10 mouse cellular contexts compared by ENCODE assay signal in the genomic region with DNA sequence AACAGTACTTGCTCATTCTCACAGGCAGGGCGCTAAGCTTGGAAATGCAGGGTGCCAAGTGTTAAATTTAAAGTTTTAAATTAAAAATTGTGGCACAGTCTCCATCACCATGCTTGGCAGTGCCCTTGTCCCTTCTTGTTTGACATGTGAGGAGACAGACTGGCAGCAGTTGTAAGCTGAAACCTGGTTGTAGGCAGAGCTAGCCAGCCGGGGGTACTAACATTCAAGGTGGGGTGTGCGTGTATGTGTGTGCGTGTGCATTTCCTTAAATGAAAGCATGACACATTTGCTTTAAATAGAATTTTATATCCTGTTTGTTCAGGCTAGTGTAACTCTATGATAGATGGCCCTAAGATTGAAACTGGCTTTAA. TPM values are rescaled to one million over a fixed set of nuclear protein-coding genes. Genes with fewer than 3 reads are reported as not detected.
A peak's percentile ranks its signal among the peaks of the same experiment; 100 is the strongest.
DNase-seq lines count a peak whose midpoint lies in the region; ATAC-seq and TF ChIP-seq lines count a peak whose summit lies in the region.
"Had no signal": no experiment of that assay in that cellular context is flagged by ENCODE, and none has a peak within 500 bp of the region (broad histone marks: within the 10 kb centered on the region; RNA-seq: fewer than 3 reads in every experiment).

No protein-coding gene starts in this region.

- no peak for TF ChIP-seq CTCF in gastrocnemius, adult 2 months (IDR thresholded peaks at IDR 0.05)
- no peak for TF ChIP-seq CTCF in lung, adult 2 months (IDR thresholded peaks at IDR 0.05; ENCODE audit: insufficient read depth, low read length)

- no peaks in the 10 kb centered on the region for H3K27me3 ChIP-seq in lung, embryonic 16.5 days (ENCODE audit: control insufficient read depth, insufficient read depth, low read depth, low read length)
- no peaks in the 10 kb centered on the region for H3K27me3 ChIP-seq in hindbrain, embryonic 12.5 days
- no peaks in the 10 kb centered on the region for H3K27me3 ChIP-seq in neural tube, embryonic 14.5 days (ENCODE audit: control insufficient read depth, insufficient read depth, low read length)

- peak overlapping the region; percentile 58 for H3K9ac ChIP-seq in lung, embryonic 16.5 days (ENCODE audit: low read length)
- no peak overlapping the region for H3K9ac ChIP-seq in hindbrain, embryonic 12.5 days
- H3K9ac ChIP-seq in neural tube, embryonic 14.5 days (replicated peaks; ENCODE audit: low read depth, low read length) = no peak overlapping the region

- peaks cover 4% of the 10 kb centered on the region; the same call in 1 of the 2 replicates for H3K9me3 ChIP-seq in lung, embryonic 16.5 days (ENCODE audit: control insufficient read depth, low read length)
- H3K9me3 ChIP-seq in hindbrain, embryonic 12.5 days (replicated peaks) = no peaks in the 10 kb centered on the region
- H3K9me3 ChIP-seq in neural tube, embryonic 14.5 days (ENCODE audit: control insufficient read depth, low read length) = no peaks in the 10 kb centered on the region

- peak; percentile 47 for ATAC-seq in lung, embryonic 16.5 days (ENCODE audit: low read depth)
- ATAC-seq in hindbrain, embryonic 12.5 days (ENCODE audit: low FRiP score) = no peak
- no peak for ATAC-seq in neural tube, embryonic 14.5 days (ENCODE audit: low read depth)

- no peaks in the 10 kb centered on the region for H3K36me3 ChIP-seq in lung, embryonic 16.5 days (ENCODE audit: control insufficient read depth, insufficient read depth, low read length)
- no peaks in the 10 kb centered on the region for H3K36me3 ChIP-seq in hindbrain, embryonic 12.5 days
- no peaks in the 10 kb centered on the region for H3K36me3 ChIP-seq in neural tube, embryonic 14.5 days (ENCODE audit: control insufficient read depth, insufficient read depth, low read length)

- H3K4me1 ChIP-seq in lung, embryonic 16.5 days (replicated peaks; ENCODE audit: control insufficient read depth, insufficient read depth, low read length) = peaks cover 27% of the 10 kb centered on the region
- peaks cover 24% of the 10 kb centered on the region for H3K4me1 ChIP-seq in lung, adult 2 months (ENCODE audit: control insufficient read depth, insufficient read depth, low read length)
- H3K4me1 ChIP-seq in hindbrain, embryonic 12.5 days = peaks cover 36% of the 10 kb centered on the region
- peaks cover 10% of the 10 kb centered on the region; the same call in 1 of the 2 replicates for H3K4me1 ChIP-seq in neural tube, embryonic 14.5 days (ENCODE audit: control insufficient read depth, insufficient read depth, low read length)

- DNase-seq in gastrocnemius, adult 2 months = peak; percentile 57
- no peak for DNase-seq in gastrocnemius, adult 8-10 months (ENCODE audit: low spot score in 2 of 2)
- DNase-seq in lung, adult 2 months = no peak
- DNase-seq in layer of hippocampus, adult 8-10 months (ENCODE audit: low spot score in 2 of 2) = no peak
- no peak for DNase-seq in cerebellum, adult 11 months
- DNase-seq: cerebellum, adult 9-10 months; right cerebral cortex, postnatal 4 days had no signal

- no peak for TF ChIP-seq POLR2A in lung, adult 2 months (IDR thresholded peaks at IDR 0.05; ENCODE audit: borderline replicate concordance, extremely low read depth, low read depth, low read length)

- H3K4me3 ChIP-seq in gastrocnemius, adult 2 months = peak overlapping the region; percentile 79
- H3K4me3 ChIP-seq in lung, embryonic 16.5 days (ENCODE audit: low read length) = no peak overlapping the region; the same call in 1 of the 2 replicates
- no peak overlapping the region for H3K4me3 ChIP-seq in lung, adult 2 months (replicated peaks; ENCODE audit: extremely low read depth, low read depth, low read length)
- 0 out of 2 replicates have a peak overlapping the region, but pooled peaks have one; percentile 15 for H3K4me3 ChIP-seq in hindbrain, embryonic 12.5 days
- H3K4me3 ChIP-seq in neural tube, embryonic 14.5 days (ENCODE audit: low read depth, low read length) = no peak overlapping the region

- intact Hi-C loops in gastrocnemius, adult 2 months (cut with DNase I) = no loop called here

- 49% methylated on average over 4 of the region's 4 CpGs for WGBS in lung, embryonic 16.5 days
- WGBS in lung, adult 2 months = 28% methylated on average over 4 of the region's 4 CpGs
- 52% methylated on average over 4 of the region's 4 CpGs for WGBS in hindbrain, embryonic 12.5 days
- 59% methylated on average over 4 of the region's 4 CpGs for WGBS in neural tube, embryonic 14.5 days

- peak overlapping the region; percentile 59; the same call in 1 of the 2 replicates for H3K4me2 ChIP-seq in lung, embryonic 16.5 days (ENCODE audit: low read depth, low read length)
- peak overlapping the region; percentile 49 for H3K4me2 ChIP-seq in hindbrain, embryonic 12.5 days (replicated peaks)
- 0 out of 2 replicates have a peak overlapping the region, but pooled peaks have one; percentile 46 for H3K4me2 ChIP-seq in neural tube, embryonic 14.5 days (ENCODE audit: low read depth, low read length)

- H3K27ac ChIP-seq in gastrocnemius, adult 2 months = peak overlapping the region; percentile 97
- H3K27ac ChIP-seq in lung, embryonic 16.5 days (ENCODE audit: low read length) = peak overlapping the region; percentile 85
- H3K27ac ChIP-seq in hindbrain, embryonic 12.5 days = peak overlapping the region; percentile 58
- H3K27ac ChIP-seq in neural tube, embryonic 14.5 days (ENCODE audit: low read depth, low read length) = no peak overlapping the region

RNA-seq across cellular contexts. Expression of gene Uaca, which starts 42.7 kb away (rescaled TPM):
- total RNA-seq in gastrocnemius, adult 2 months (2021) = 100 to 1,000 TPM; 119 to 145 TPM
- total RNA-seq in gastrocnemius, adult 8-10 months (2022) = 100 to 1,000 TPM; 122 to 163 (median 140) TPM
- polyA plus RNA-seq in lung, embryonic 16.5 days (2015; fragmentation: Nextera tagmentation; extraction: Ambion mirVana) = 30.9 and 33.3 TPM in 2 replicates
- polyA plus RNA-seq in lung, adult 2 months (2012; rRNA removed) = 7.0 and 13.8 TPM in 2 replicates
- 32.6 and 36.2 TPM in 2 replicates for polyA plus RNA-seq in hindbrain, embryonic 12.5 days (2016; fragmentation: Nextera tagmentation; extraction: Ambion mirVana)
- polyA plus RNA-seq in neural tube, embryonic 14.5 days (2014; fragmentation: Nextera tagmentation; extraction: Ambion mirVana) = 4.8 and 11.5 TPM in 2 replicates
- total RNA-seq in layer of hippocampus, adult 8-10 months (2022) = 1 to 10 TPM; 6.3 to 9.2 (median 7.9) TPM

Comparison
In these comparisons a context has a peak if more than half of its experiments do, and no peak if none do; other contexts are left out.
1. H3K4me3 ChIP-seq: peak in gastrocnemius, adult 2 months (single experiment) and hindbrain, embryonic 12.5 days (single experiment); none in lung, embryonic 16.5 days (single experiment), lung, adult 2 months (single experiment) and neural tube, embryonic 14.5 days (single experiment).
2. Peak in every context shown above with its lines, with median percentiles within 50 percentile points of each other: H3K4me2 ChIP-seq.